Mouse (Mus musculus) lung, adult 2 months (tissue): ENCODE measurements around the gene Sh3tc1.

ENCODE experiments used
- CTCF ChIP-seq: fragments of 200-500 bp; IDR thresholded peaks from 2 replicates; pipeline ENCODE4 v1.5.1; 2011; ENCODE audit warnings: mild to moderate bottlenecking, low read length, control low read depth; ENCODE audit not compliant: insufficient read depth
- POLR2A ChIP-seq: fragments of 200-500 bp; IDR thresholded peaks from 2 replicates; pipeline ENCODE4 v1.6.1; 2011; ENCODE audit warnings: low read depth, mild to moderate bottlenecking, control low read depth, low read length, borderline replicate concordance; ENCODE audit errors: extremely low read depth

- TF ChIP-seq CTCF, result no peak
- no peak for TF ChIP-seq POLR2A
These were observed 28.9 kb downstream of the Sh3tc1 start for GRCm38 (mm10) chr5:35710931-35711330.
